Mouse (Mus musculus) olfactory bulb, adult 2 months (tissue): ENCODE measurements around the gene Pacrg.

Source experiments
- CTCF ChIP-seq: fragments of 200-500 bp; IDR thresholded peaks from 2 replicates; pipeline ENCODE4 v1.5.1; 2012; ENCODE audit warnings: low read depth, mild to moderate bottlenecking, low read length, moderate library complexity; ENCODE audit not compliant: insufficient read depth
- POLR2A ChIP-seq: fragments of 200-500 bp; IDR thresholded peaks from 2 replicates; pipeline ENCODE4 v1.6.1; 2012; ENCODE audit warnings: mild to moderate bottlenecking, low read depth, low read length, moderate library complexity; ENCODE audit not compliant: insufficient read depth

DNA sequence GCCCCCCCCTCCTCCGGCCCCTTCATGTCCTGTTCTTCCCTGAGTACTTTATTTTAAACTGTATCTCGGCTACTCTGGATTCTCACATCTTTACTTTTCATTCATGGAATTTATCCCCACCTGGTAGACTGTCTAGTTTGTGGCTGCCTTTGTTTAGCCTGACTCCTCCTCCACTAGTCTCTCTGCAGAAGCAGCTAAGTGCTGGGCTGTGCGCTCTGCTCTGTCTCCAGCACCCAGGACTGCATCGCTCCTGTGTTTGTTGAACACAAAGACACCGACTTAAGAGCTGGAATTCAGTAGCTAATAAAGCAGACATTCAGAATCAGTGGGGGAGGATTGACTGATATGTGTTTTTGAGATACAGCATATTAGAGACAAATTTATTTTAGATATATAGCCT is 391.7 kb downstream of the Pacrg start:
- no peak for TF ChIP-seq CTCF
- no peak for TF ChIP-seq POLR2A
